Mouse (Mus musculus) stomach, embryonic 14.5 days (tissue): ENCODE results near the gene Fam160a1. TPM values are rescaled to one million over a fixed set of nuclear protein-coding genes. Genes with fewer than 3 reads are reported as not detected.

ENCODE experiments used
- ATAC-seq: fragments of 200-750 bp; cut with Nextera tagmentation; 2 replicates; pipeline ENCODE4 v1.8.0; 2017; ENCODE audit warnings: low read depth, moderate TSS enrichment; ENCODE audit not compliant: insufficient number of reproducible peaks, insufficient read depth, low FRiP score
- H3K27ac ChIP-seq: fragments of 300-500 bp; sonication (generic); 2 replicates; pipeline ENCODE4 v1.5.1; 2014; ENCODE audit warnings: mild to moderate bottlenecking, low read length, moderate library complexity, mixed read lengths
- H3K27me3 ChIP-seq: fragments of 300-500 bp; sonication (generic); 2 replicates; pipeline ENCODE4 v1.6.1; 2014; ENCODE audit warnings: low read length, control low read depth, mixed read lengths; ENCODE audit not compliant: control insufficient read depth, insufficient read depth
- H3K36me3 ChIP-seq: fragments of 300-500 bp; sonication (generic); 2 replicates; pipeline ENCODE4 v1.6.1; 2014; ENCODE audit warnings: mild to moderate bottlenecking, control low read depth, low read length, moderate library complexity, mixed read lengths; ENCODE audit not compliant: control insufficient read depth, insufficient read depth
- H3K4me1 ChIP-seq: fragments of 300-500 bp; sonication (generic); 2 replicates; pipeline ENCODE4 v1.6.1; 2014; ENCODE audit warnings: low read length, control low read depth, mixed read lengths; ENCODE audit not compliant: control insufficient read depth, insufficient read depth
- H3K4me2 ChIP-seq: fragments of 300-500 bp; sonication (generic); replicated peaks from 2 replicates; pipeline ENCODE4 v1.6.1; 2014; ENCODE audit warnings: low read depth, low read length, control low read depth
- H3K4me3 ChIP-seq: fragments of 300-500 bp; sonication (generic); 2 replicates; pipeline ENCODE4 v1.5.1; 2014; ENCODE audit warnings: low read depth, low read length, control low read depth
- H3K9ac ChIP-seq: fragments of 300-500 bp; sonication (generic); replicated peaks from 2 replicates; pipeline ENCODE4 v1.6.1; 2014; ENCODE audit warnings: low read depth, mild to moderate bottlenecking, control low read depth, low read length, moderate library complexity, mixed read lengths
- H3K9me3 ChIP-seq: fragments of 300-500 bp; sonication (generic); 2 replicates; pipeline ENCODE4 v1.6.1; 2016; ENCODE audit warnings: low read depth, low read length, control low read depth; ENCODE audit not compliant: control insufficient read depth
- WGBS: fragments of 180-500 bp; shearing (Covaris S2); extraction: QIAGEN DNeasy Blood & Tissue Kit; methylation state at CpG from one replicate; pipeline ENCODE4 v1.1.7; 2014; 5-methylcytosine and 5-hydroxymethylcytosine counted together
- polyA plus RNA-seq: library from polyadenylated mRNA; unstranded; fragments of >200 nt; fragmentation: Nextera tagmentation; extraction: Ambion mirVana; gene quantifications from 2 replicates; pipeline ENCODE4 v1.2.1, GENCODE M21; 2014

Fam160a1 gene
- polyA plus RNA-seq, 1 experiment from 2014 or later = 3.8 TPM

DNA sequence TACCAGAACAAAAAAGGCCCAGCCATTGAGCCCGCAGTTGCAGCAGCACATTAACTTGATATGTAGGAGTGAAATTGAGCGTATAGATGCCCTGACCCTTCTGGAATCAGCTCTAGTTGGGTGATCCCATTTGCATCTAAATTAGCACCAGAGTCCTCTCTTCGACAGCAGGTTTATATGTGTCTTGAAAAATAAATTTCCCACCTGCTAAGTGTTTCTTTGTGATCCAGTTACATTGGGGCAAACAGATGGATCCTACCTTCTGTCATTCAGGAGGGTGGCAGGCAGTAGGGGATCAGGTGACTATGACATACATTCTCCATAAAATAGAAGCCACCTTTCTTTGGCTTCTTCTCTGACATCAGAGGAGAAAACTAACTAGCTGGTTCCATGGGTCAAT, 122.0 kb downstream of the Fam160a1 start:
- H3K9me3 ChIP-seq = no peaks in the 10 kb centered on the region
- H3K4me3 ChIP-seq = no peak overlapping the region
- H3K4me2 ChIP-seq = no peak overlapping the region
- WGBS = 80% methylated on average over 3 of the region's 3 CpGs
- H3K4me1 ChIP-seq = no peaks in the 10 kb centered on the region
- H3K9ac ChIP-seq = no peak overlapping the region
- H3K27me3 ChIP-seq = no peaks in the 10 kb centered on the region
- no peak overlapping the region for H3K27ac ChIP-seq
- no peak for ATAC-seq
- H3K36me3 ChIP-seq = no peaks in the 10 kb centered on the region

DNA sequence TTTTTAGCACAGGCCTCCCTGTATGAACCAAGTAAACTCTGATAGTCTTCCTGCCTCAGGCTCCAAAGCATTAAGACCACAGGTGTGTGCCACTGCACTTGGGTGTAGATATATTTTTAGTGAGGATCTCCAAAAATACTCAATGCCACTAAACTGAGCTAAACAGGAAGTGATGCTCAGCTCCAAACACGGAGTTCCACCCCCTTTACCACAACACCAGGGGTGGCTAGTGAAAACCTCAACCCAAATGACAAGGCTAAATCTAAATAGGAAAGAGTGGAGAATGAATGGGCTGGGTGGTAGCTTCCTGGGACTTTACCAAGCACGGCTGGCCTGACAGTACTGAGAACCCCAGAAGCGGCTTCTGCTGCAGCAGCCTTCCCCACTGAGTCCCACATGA, 124.1 kb downstream of the Fam160a1 start:
- no peak overlapping the region for H3K4me2 ChIP-seq
- ATAC-seq = no peak
- no peak overlapping the region for H3K4me3 ChIP-seq
- no peak overlapping the region for H3K27ac ChIP-seq
- no peaks in the 10 kb centered on the region for H3K27me3 ChIP-seq
- H3K36me3 ChIP-seq = no peaks in the 10 kb centered on the region
- H3K9me3 ChIP-seq = no peaks in the 10 kb centered on the region
- no peak overlapping the region for H3K9ac ChIP-seq
- WGBS = 64% methylated on average over 3 of the region's 3 CpGs
- no peaks in the 10 kb centered on the region for H3K4me1 ChIP-seq

DNA sequence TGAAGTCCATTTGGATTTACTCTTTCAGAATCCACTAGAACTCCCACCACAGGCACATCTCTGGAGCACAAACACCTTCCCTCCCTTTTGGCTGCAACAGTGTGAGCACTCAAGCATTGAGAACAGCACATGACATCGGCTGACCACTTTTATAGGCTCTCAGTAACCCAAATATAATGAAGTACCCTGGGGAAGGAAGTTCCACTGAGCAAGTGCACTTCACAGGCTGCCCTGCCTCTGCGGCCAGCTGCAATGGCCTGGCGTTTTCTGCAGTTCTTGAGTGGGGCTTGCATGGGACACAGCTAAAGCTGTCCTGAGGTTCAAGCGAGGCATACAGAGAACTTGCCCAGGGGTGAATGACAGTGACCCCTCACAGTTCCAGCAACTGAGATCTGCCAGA, 126.0 kb downstream of the Fam160a1 start:
- no peak overlapping the region for H3K4me3 ChIP-seq
- H3K9ac ChIP-seq = no peak overlapping the region
- H3K36me3 ChIP-seq = no peaks in the 10 kb centered on the region
- H3K4me2 ChIP-seq = no peak overlapping the region
- no peak overlapping the region for H3K27ac ChIP-seq
- no peaks in the 10 kb centered on the region for H3K9me3 ChIP-seq
- H3K27me3 ChIP-seq = no peaks in the 10 kb centered on the region
- no peaks in the 10 kb centered on the region for H3K4me1 ChIP-seq
- WGBS = 77% methylated on average over 4 of the region's 4 CpGs
- no peak for ATAC-seq

DNA sequence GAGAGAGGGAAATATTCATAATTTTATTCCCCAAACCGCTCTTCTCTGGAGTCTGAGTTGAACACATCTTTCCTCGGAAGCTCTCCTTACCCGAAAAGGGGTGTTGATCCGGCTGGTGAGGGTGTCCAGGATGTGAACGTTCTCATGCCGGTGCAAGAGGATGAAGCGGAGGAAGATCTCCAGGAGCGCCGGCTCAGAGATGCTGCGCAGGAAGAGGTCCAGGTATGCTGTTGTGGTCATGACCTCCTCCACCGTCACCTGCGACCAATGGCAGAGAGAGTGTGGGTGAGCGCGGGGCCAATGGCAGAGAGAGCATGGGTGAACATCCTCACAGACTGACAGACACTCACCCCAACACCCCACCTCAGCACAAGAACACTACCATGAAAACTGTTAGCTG, 128.8 kb downstream of the Fam160a1 start:
- Histone ChIP-seq H3K36me3 (no peaks in the 10 kb centered on the region), H3K9ac (no peak overlapping the region), H3K27ac (no peak overlapping the region), H3K4me3 (no peak overlapping the region), H3K27me3 (no peaks in the 10 kb centered on the region), H3K4me2 (no peak overlapping the region), H3K9me3 (no peaks in the 10 kb centered on the region), H3K4me1 (no peaks in the 10 kb centered on the region)
- WGBS = 93% methylated on average over 14 of the region's 14 CpGs
- no peak for ATAC-seq

DNA sequence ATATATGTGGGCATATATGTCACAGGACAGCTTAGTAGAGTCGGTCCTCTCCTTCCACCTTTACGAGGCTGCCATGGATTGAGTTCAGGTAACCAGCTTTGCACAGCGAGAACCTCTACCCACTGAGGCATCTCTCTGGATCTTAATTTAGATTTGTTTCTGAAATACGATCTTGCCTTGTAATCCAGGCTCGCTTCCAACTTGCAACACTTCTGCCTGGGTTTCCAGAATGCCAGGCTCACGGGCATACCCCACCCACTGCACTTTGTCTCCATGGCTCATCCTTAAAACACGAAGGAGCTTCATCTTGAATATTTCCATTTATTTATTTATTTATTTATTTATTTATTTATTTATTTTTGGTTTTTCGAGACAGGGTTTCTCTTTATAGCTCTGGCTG, 131.8 kb downstream of the Fam160a1 start:
- 86% methylated on average over 8 of the region's 8 CpGs for WGBS
- H3K27ac ChIP-seq = no peak overlapping the region
- H3K27me3 ChIP-seq = no peaks in the 10 kb centered on the region
- no peak overlapping the region for H3K4me3 ChIP-seq
- H3K9ac ChIP-seq = no peak overlapping the region
- H3K36me3 ChIP-seq = no peaks in the 10 kb centered on the region
- H3K9me3 ChIP-seq = no peaks in the 10 kb centered on the region
- ATAC-seq = no peak
- no peak overlapping the region for H3K4me2 ChIP-seq
- no peaks in the 10 kb centered on the region for H3K4me1 ChIP-seq

DNA sequence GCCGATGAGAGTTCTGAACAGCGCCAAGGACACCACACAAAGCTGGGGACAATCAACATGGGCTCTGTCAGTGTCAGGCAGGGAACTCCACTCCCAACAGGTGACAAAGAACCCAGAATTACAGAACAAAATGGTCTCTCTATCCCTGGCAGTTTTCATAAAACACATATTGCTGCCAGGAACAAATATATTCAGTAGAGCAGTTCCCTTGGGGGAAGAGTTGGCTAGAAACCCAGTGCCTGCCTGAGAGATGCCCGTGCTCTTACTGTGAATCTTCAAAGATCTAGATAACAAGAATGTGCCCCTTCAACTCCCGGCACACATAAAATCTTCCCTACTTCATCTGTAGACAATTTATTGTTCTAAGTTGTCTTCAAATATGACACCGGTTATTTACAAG, 133.5 kb downstream of the Fam160a1 start:
- no peaks in the 10 kb centered on the region for H3K36me3 ChIP-seq
- no peak overlapping the region for H3K27ac ChIP-seq
- ATAC-seq = no peak
- no peak overlapping the region for H3K9ac ChIP-seq
- no peaks in the 10 kb centered on the region for H3K27me3 ChIP-seq
- no peaks in the 10 kb centered on the region for H3K4me1 ChIP-seq
- WGBS = 88% methylated on average over 5 of the region's 5 CpGs
- H3K4me3 ChIP-seq = no peak overlapping the region
- no peaks in the 10 kb centered on the region for H3K9me3 ChIP-seq
- H3K4me2 ChIP-seq = no peak overlapping the region

DNA sequence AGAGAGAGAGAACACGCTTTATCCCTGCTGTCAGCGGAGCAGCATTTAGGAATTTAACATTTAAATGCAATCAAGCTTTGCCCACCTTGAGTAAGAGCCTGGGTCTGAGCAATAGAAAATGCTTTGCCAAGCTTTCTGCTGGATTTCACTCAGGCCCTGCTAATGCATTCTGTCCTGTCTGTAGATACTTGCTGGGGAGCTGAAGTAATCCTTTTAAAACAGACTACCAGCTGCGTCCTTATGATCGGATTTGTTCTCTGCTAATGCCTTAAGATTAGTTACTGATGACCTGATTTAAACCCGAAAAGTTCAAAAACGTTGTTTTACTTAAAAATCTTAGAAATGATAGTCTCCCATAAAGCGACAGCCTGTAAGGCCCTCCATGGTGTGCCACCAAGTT, 136.0 kb downstream of the Fam160a1 start:
- H3K4me3 ChIP-seq = no peak overlapping the region
- WGBS = 70% methylated on average over 7 of the region's 7 CpGs
- H3K4me2 ChIP-seq = no peak overlapping the region
- ATAC-seq = no peak
- no peaks in the 10 kb centered on the region for H3K27me3 ChIP-seq
- H3K9ac ChIP-seq = no peak overlapping the region
- no peaks in the 10 kb centered on the region for H3K4me1 ChIP-seq
- H3K9me3 ChIP-seq = no peaks in the 10 kb centered on the region
- no peaks in the 10 kb centered on the region for H3K36me3 ChIP-seq
- no peak overlapping the region for H3K27ac ChIP-seq

DNA sequence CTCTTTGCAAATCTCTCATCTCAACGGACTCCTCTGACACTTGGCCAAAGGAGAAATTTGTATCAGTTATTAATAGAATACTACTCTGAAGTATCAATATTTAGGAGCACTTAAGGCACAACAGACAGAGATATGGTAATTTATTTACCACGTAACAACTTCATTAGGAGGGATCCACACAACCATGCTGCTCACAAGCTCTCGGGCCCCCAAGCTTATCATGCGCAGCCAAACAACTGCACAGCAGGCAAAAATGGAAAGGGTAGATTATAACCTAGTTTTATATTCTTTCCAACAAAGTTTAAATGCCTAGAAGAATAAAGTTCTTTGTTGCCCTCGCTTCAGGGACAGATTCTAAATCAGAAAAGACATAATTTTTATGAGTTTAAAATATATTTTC, 137.1 kb downstream of the Fam160a1 start:
- Histone ChIP-seq H3K4me3 (no peak overlapping the region), H3K27me3 (no peaks in the 10 kb centered on the region), H3K27ac (no peak overlapping the region), H3K9ac (no peak overlapping the region), H3K9me3 (no peaks in the 10 kb centered on the region), H3K4me2 (no peak overlapping the region), H3K36me3 (no peaks in the 10 kb centered on the region), H3K4me1 (no peaks in the 10 kb centered on the region)
- no peak for ATAC-seq
- 85% methylated on average over 5 of the region's 5 CpGs for WGBS

DNA sequence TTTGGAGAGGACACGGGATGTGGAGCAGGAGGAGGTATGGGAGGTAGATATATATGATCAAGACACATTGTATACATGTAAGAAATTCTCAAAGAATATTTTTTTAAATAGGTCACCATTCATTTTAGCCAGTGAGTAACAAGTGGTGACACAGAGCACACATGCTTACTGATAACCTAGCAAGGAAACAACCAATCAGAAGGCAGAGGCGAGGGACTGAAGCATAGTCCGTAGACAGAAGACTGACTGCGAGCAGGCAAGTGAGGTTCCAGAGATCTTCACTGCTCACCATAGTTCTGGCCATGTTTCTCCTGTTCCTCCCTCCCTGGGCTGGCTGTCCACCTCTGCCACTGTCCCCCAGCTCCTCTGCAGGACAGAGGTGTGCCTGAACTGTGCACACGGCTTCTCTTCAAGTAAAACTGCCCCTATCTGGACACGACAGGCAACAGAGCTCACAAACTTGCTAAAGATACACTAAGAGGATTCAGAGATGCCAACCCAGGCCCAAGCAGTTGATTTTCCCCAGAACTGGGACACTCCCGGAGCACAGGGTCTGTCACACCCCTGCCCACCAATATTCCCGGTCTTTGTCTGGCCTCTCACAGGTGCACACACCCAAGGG, 137.7 kb downstream of the Fam160a1 start:
- 77% methylated on average over 8 of the region's 8 CpGs for WGBS
- Histone ChIP-seq H3K27me3 (no peaks in the 10 kb centered on the region), H3K4me1 (no peaks in the 10 kb centered on the region), H3K4me2 (no peak overlapping the region), H3K4me3 (no peak overlapping the region), H3K27ac (no peak overlapping the region), H3K9ac (no peak overlapping the region), H3K9me3 (no peaks in the 10 kb centered on the region), H3K36me3 (no peaks in the 10 kb centered on the region)
- no peak for ATAC-seq
